Mouse (Mus musculus): ENCODE results near the gene Tmtc1. TPM values are rescaled to one million over a fixed set of nuclear protein-coding genes. Genes with fewer than 3 reads are reported as not detected.

Tmtc1 gene
- polyA plus RNA-seq, 1 experiment = 0.01 TPM

DNA sequence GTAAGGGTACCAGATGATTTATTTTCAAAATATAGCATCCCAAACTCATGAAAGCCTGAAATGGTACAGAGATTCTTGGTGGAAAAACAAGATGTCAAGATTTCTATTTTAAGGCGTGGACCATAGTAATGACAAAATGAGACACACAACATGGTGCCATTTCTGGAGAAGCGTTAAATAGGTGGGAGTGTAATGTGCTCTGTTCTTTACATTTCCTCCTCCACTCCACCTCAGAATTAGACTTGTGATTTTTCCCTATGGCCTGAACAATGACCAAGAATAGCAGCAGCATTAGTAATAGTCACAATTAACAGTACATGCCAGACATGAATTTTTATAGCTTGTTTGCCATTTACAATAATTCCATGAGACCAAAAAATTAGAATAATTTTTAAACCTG, 102.0 kb downstream of the Tmtc1 start:
- Histone ChIP-seq H3K27me3 (ENCODE audit: control insufficient read depth, insufficient read depth, insufficient read length) (no peaks in the 10 kb centered on the region), H3K4me3 (no peak overlapping the region), H3K79me2 (ENCODE audit: control insufficient read depth, insufficient read depth) (no peaks in the 10 kb centered on the region), H3K36me3 (ENCODE audit: control insufficient read depth, insufficient read depth) (no peaks in the 10 kb centered on the region), H3K4me2 (ENCODE audit: low read depth) (no peak overlapping the region), H3ac (ENCODE audit: control insufficient read depth, insufficient read length) (no peak overlapping the region)
- TF ChIP-seq CEBPB (IDR thresholded peaks at IDR 0.05; ENCODE audit: insufficient read depth, poor library complexity, severe bottlenecking) (no peak), REST (IDR thresholded peaks at IDR 0.05; ENCODE audit: insufficient read depth, insufficient read length) (no peak), POLR2AphosphoS2 (IDR thresholded peaks at IDR 0.05; ENCODE audit: insufficient read length, low read depth) (no peak), E2F4 (IDR thresholded peaks at IDR 0.05; ENCODE audit: insufficient read depth) (no peak), MYOD1 (IDR thresholded peaks at IDR 0.05; ENCODE audit: control insufficient read depth in 1 of 3, insufficient read length in 2 of 3, low read depth in 2 of 3) (no peak), POLR2A (IDR thresholded peaks at IDR 0.05; ENCODE audit: insufficient read length, low read depth) (no peak), TCF3 (IDR thresholded peaks at IDR 0.05; ENCODE audit: insufficient read length, low read depth) (no peak), MYOG (IDR thresholded peaks at IDR 0.05; ENCODE audit: control insufficient read depth in 1 of 3, insufficient read depth in 1 of 3, insufficient read length in 2 of 3, low read depth in 2 of 3) (no peak), MAX (IDR thresholded peaks at IDR 0.05; ENCODE audit: low read depth) (no peak), SRF (IDR thresholded peaks at IDR 0.05; ENCODE audit: control insufficient read depth, insufficient read length, low read depth) (no peak), TCF12 (IDR thresholded peaks at IDR 0.05; ENCODE audit: insufficient read depth, poor library complexity, severe bottlenecking) (no peak)

DNA sequence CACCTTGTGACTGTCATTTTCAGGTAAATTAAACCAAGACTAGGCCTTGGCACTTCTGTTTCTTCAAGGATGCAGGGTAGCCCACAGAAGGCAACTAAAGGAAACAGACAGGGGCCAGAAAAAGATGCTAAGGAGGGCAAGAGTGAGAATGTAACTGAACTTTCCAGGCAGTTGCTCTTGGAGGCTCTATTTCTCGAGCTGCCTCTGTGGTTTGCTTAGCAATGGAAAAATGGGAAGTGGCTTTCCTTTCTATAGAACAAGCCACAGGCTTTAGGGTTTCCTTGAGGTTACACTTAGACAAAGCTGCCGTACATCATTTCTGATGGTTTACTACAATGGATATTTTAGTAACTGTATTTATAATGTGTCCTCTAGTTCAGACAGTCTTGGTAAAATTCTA, 102.4 kb downstream of the Tmtc1 start:
- no peaks in the 10 kb centered on the region for H3K79me2 ChIP-seq (ENCODE audit: control insufficient read depth, insufficient read depth)
- no peak overlapping the region for H3ac ChIP-seq (ENCODE audit: control insufficient read depth, insufficient read length)
- H3K27me3 ChIP-seq (ENCODE audit: control insufficient read depth, insufficient read depth, insufficient read length) = no peaks in the 10 kb centered on the region
- H3K4me3 ChIP-seq = no peak overlapping the region
- H3K4me2 ChIP-seq (ENCODE audit: low read depth) = no peak overlapping the region
- no peaks in the 10 kb centered on the region for H3K36me3 ChIP-seq (ENCODE audit: control insufficient read depth, insufficient read depth)
- TF ChIP-seq SRF (IDR thresholded peaks at IDR 0.05; ENCODE audit: control insufficient read depth, insufficient read length, low read depth) (no peak), POLR2AphosphoS2 (IDR thresholded peaks at IDR 0.05; ENCODE audit: insufficient read length, low read depth) (no peak), POLR2A (IDR thresholded peaks at IDR 0.05; ENCODE audit: insufficient read length, low read depth) (no peak), CEBPB (IDR thresholded peaks at IDR 0.05; ENCODE audit: insufficient read depth, poor library complexity, severe bottlenecking) (no peak), TCF12 (IDR thresholded peaks at IDR 0.05; ENCODE audit: insufficient read depth, poor library complexity, severe bottlenecking) (no peak), MYOG (IDR thresholded peaks at IDR 0.05; ENCODE audit: control insufficient read depth in 1 of 3, insufficient read depth in 1 of 3, insufficient read length in 2 of 3, low read depth in 2 of 3) (no peak), MYOD1 (IDR thresholded peaks at IDR 0.05; ENCODE audit: control insufficient read depth in 1 of 3, insufficient read length in 2 of 3, low read depth in 2 of 3) (no peak), USF1 (IDR thresholded peaks at IDR 0.05; ENCODE audit: low read depth) (no peak), E2F4 (IDR thresholded peaks at IDR 0.05; ENCODE audit: insufficient read depth) (no peak), REST (IDR thresholded peaks at IDR 0.05; ENCODE audit: insufficient read depth, insufficient read length) (no peak), TCF3 (IDR thresholded peaks at IDR 0.05; ENCODE audit: insufficient read length, low read depth) (no peak), MAX (IDR thresholded peaks at IDR 0.05; ENCODE audit: low read depth) (no peak)

DNA sequence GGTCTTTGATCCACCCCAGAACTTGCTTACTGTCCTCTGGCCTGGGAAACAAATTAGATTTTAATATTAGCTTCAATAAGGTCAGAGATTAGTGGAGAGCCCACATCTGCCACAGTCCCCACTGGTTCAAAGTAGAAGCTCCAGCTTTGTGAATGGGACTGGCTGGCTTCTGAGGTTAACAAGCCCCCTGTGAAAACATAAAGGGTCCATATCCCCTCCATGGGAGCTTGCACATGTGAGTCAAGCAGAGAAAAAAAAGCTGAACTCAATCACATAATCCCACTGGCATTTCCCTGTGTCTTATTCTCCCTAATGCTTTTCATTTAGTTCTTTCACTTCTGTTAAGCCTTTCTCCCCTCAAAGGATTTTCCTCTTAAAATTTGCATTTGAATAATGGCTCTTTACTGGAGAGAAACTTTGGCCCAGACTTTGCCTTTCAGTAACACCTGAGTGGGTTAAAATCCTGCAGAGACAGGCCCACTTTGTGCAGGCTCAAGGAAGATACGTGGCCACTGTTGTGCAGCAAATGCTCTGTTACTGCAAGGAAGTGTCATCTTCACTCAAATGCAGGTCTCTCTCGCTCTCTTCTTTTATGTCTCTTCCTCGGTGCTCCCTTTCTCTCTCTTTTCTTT, 105.7 kb downstream of the Tmtc1 start:
- no peak for TF ChIP-seq MYOG (IDR thresholded peaks at IDR 0.05; ENCODE audit: control insufficient read depth in 1 of 3, insufficient read depth in 1 of 3, insufficient read length in 2 of 3, low read depth in 2 of 3)
- TF ChIP-seq MAX (IDR thresholded peaks at IDR 0.05; ENCODE audit: low read depth) = no peak
- no peaks in the 10 kb centered on the region for H3K79me2 ChIP-seq (ENCODE audit: control insufficient read depth, insufficient read depth)
- no peaks in the 10 kb centered on the region for H3K27me3 ChIP-seq (ENCODE audit: control insufficient read depth, insufficient read depth, insufficient read length)
- H3K4me2 ChIP-seq (ENCODE audit: low read depth) = no peak overlapping the region
- no peaks in the 10 kb centered on the region for H3K36me3 ChIP-seq (ENCODE audit: control insufficient read depth, insufficient read depth)
- no peak overlapping the region for H3K4me3 ChIP-seq
- no peak overlapping the region for H3ac ChIP-seq (ENCODE audit: control insufficient read depth, insufficient read length)

DNA sequence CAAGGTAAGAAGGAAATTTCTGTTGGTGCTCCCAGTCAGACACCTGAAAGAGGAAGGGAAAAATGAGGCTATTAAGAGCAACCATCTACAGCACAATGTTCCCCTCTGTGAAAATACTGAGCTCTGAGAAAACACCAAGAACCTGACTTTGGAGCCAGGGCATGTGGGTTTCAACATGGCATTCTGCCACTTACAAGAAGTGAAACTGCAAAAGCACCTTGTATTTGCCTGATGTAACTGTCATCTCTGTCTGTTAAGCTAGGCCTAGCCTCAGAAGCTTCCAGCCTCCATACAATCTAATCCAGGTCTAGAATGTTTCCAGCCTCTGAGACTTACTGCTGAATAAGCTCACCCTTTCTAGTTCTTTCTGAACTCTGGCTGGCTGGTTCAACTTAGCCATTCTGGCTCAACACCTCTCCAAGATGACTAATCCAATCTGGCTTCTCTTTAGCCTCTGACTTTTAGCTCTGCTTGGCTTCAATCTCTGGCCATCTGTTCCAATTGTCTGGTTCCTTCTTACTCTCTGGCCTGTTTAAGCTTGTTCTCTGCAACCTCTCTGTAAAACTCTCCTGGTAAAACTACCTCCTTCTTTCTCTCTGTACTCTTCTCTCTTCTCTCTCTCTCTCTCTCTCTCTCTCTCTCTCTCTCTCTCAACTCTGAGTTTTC, 107.8 kb downstream of the Tmtc1 start:
- Histone ChIP-seq H3K4me3 (no peak overlapping the region), H3K4me2 (ENCODE audit: low read depth) (no peak overlapping the region), H3ac (ENCODE audit: control insufficient read depth, insufficient read length) (no peak overlapping the region), H3K79me2 (ENCODE audit: control insufficient read depth, insufficient read depth) (no peaks in the 10 kb centered on the region), H3K36me3 (ENCODE audit: control insufficient read depth, insufficient read depth) (no peaks in the 10 kb centered on the region), H3K27me3 (ENCODE audit: control insufficient read depth, insufficient read depth, insufficient read length) (no peaks in the 10 kb centered on the region)
- TF ChIP-seq USF1 (IDR thresholded peaks at IDR 0.05; ENCODE audit: low read depth) = no peak
- TF ChIP-seq MYOD1 (IDR thresholded peaks at IDR 0.05; ENCODE audit: control insufficient read depth in 1 of 3, insufficient read length in 2 of 3, low read depth in 2 of 3) = no peak
- no peak for TF ChIP-seq TCF12 (IDR thresholded peaks at IDR 0.05; ENCODE audit: insufficient read depth, poor library complexity, severe bottlenecking)
- TF ChIP-seq CEBPB (IDR thresholded peaks at IDR 0.05; ENCODE audit: insufficient read depth, poor library complexity, severe bottlenecking) = no peak
- TF ChIP-seq MYOG (IDR thresholded peaks at IDR 0.05; ENCODE audit: control insufficient read depth in 1 of 3, insufficient read depth in 1 of 3, insufficient read length in 2 of 3, low read depth in 2 of 3) = no peak
- TF ChIP-seq SRF (IDR thresholded peaks at IDR 0.05; ENCODE audit: control insufficient read depth, insufficient read length, low read depth) = no peak
- no peak for TF ChIP-seq POLR2AphosphoS2 (IDR thresholded peaks at IDR 0.05; ENCODE audit: insufficient read length, low read depth)
- no peak for TF ChIP-seq REST (IDR thresholded peaks at IDR 0.05; ENCODE audit: insufficient read depth, insufficient read length)
- TF ChIP-seq POLR2A (IDR thresholded peaks at IDR 0.05; ENCODE audit: insufficient read length, low read depth) = no peak

DNA sequence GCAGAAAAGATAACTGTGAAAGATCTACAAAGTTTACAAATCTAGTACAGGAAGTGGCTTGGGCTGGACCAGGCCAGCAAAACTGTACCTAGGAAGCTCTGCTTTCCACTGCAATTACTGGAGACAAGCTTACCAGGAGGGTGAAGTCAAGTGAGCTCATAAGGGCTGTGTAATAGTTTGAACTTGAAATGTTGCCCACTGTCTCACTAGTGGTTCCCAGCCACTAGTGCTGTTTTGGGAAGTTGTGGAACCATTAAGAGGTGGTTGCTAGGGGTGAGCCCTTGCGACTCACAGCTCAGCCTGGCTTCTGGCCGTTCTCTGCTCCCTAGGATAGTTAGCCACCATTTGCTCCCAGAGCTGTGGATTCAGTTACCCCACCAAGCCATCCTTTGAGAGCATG, 112.3 kb downstream of the Tmtc1 start:
- Histone ChIP-seq H3K27me3 (ENCODE audit: control insufficient read depth, insufficient read depth, insufficient read length) (no peaks in the 10 kb centered on the region), H3K4me3 (no peak overlapping the region), H3ac (ENCODE audit: control insufficient read depth, insufficient read length) (no peak overlapping the region), H3K4me2 (ENCODE audit: low read depth) (no peak overlapping the region), H3K36me3 (ENCODE audit: control insufficient read depth, insufficient read depth) (no peaks in the 10 kb centered on the region), H3K79me2 (ENCODE audit: control insufficient read depth, insufficient read depth) (no peaks in the 10 kb centered on the region)
- TF ChIP-seq MAX (IDR thresholded peaks at IDR 0.05; ENCODE audit: low read depth) (no peak), POLR2AphosphoS2 (IDR thresholded peaks at IDR 0.05; ENCODE audit: insufficient read length, low read depth) (no peak), TCF3 (IDR thresholded peaks at IDR 0.05; ENCODE audit: insufficient read length, low read depth) (no peak), CEBPB (IDR thresholded peaks at IDR 0.05; ENCODE audit: insufficient read depth, poor library complexity, severe bottlenecking) (no peak), E2F4 (IDR thresholded peaks at IDR 0.05; ENCODE audit: insufficient read depth) (no peak), MYOD1 (IDR thresholded peaks at IDR 0.05; ENCODE audit: control insufficient read depth in 1 of 3, insufficient read length in 2 of 3, low read depth in 2 of 3) (no peak), SRF (IDR thresholded peaks at IDR 0.05; ENCODE audit: control insufficient read depth, insufficient read length, low read depth) (no peak), MYOG (IDR thresholded peaks at IDR 0.05; ENCODE audit: control insufficient read depth in 1 of 3, insufficient read depth in 1 of 3, insufficient read length in 2 of 3, low read depth in 2 of 3) (no peak), REST (IDR thresholded peaks at IDR 0.05; ENCODE audit: insufficient read depth, insufficient read length) (no peak)

Measured in myocyte (in vitro differentiated cells).